Mouse (Mus musculus): ENCODE measurements around the gene Nectin2. TPM values are rescaled to one million over a fixed set of nuclear protein-coding genes. Genes with fewer than 3 reads are reported as not detected.

The Nectin2 gene
- polyA plus RNA-seq, 1 experiment from 2014 or later, result 46.7 TPM

DNA sequence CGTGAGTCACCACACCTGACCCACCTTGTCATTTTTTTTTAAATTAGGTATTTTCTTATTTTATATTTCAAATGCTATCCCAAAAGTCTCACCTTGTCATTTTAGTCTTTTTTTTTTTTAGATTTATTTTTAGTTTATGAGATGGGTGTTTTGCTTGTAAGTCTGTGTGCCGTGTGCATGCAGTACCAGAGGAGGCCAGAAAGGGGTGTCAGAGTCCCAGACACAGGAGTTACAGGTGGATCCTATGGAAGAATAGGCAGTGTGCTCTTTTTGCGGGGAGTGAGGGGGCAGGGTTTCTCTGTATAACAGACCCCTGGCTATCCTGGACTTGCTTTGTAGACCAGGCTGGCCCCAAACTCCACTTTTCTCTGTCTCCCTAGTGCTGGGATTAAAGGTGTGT, 11.5 kb downstream of the Nectin2 start:
- WGBS, result 89% methylated on average over 3 of the region's 3 CpGs
- Histone ChIP-seq H3K4me2 (replicated peaks) (no peak overlapping the region), H3K36me3 (replicated peaks; ENCODE audit: control insufficient read depth, insufficient read depth) (peaks cover 48% of the 10 kb centered on the region), H3K9me3 (ENCODE audit: control insufficient read depth, low read length) (no peaks in the 10 kb centered on the region), H3K27ac (no peak overlapping the region), H3K9ac (no peak overlapping the region), H3K4me1 (replicated peaks; ENCODE audit: control insufficient read depth, insufficient read depth, low read length) (no peaks in the 10 kb centered on the region), H3K27me3 (ENCODE audit: control insufficient read depth, insufficient read depth, low read length) (no peaks in the 10 kb centered on the region), H3K4me3 (replicated peaks; ENCODE audit: low read length) (no peak overlapping the region)
- ATAC-seq (ENCODE audit: low FRiP score) (no peak), DNase-seq (ENCODE audit: low spot score) (no peak)

DNA sequence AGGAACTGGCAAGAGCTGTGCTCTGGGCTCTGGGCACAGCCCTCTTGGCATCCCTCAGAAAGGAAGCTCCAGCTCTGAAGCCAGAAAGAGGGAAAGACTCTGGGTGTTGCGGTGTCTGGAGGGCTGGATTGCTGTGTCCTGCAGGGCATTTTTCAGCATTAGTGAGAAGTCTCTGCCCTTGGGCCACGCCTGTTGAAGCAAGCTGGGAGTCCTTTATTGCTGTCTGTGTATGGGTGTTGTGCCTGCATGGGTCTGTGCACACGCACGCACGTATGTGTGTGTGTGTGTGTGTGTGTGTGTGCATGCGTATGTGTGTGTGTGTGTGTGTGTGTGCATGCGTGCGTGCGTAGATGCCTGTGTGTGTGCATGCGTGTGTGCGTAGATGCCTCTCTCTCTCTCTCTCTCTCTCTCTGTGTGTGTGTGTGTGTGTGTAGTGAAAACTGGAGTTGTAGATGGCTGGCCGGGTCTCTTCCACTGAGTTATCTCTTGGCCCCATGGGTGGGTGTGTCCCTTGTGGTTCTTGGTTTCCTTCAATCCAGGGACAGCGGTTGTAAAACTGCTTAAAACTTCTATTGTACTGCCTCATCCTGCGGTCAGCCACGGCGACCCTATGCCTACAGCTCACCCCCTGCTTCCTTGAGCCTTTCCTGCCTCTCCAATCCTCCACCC, 13.8 kb downstream of the Nectin2 start:
- Histone ChIP-seq H3K4me3 (replicated peaks; ENCODE audit: low read length) (no peak overlapping the region), H3K27me3 (ENCODE audit: control insufficient read depth, insufficient read depth, low read length) (no peaks in the 10 kb centered on the region), H3K9me3 (ENCODE audit: control insufficient read depth, low read length) (no peaks in the 10 kb centered on the region), H3K36me3 (replicated peaks; ENCODE audit: control insufficient read depth, insufficient read depth) (peaks cover 59% of the 10 kb centered on the region), H3K27ac (no peak overlapping the region), H3K4me2 (replicated peaks) (no peak overlapping the region), H3K9ac (no peak overlapping the region), H3K4me1 (replicated peaks; ENCODE audit: control insufficient read depth, insufficient read depth, low read length) (no peaks in the 10 kb centered on the region)
- no peak for DNase-seq (ENCODE audit: low spot score)
- 94% methylated on average over 16 of the region's 16 CpGs for WGBS
- ATAC-seq (ENCODE audit: low FRiP score), result no peak

DNA sequence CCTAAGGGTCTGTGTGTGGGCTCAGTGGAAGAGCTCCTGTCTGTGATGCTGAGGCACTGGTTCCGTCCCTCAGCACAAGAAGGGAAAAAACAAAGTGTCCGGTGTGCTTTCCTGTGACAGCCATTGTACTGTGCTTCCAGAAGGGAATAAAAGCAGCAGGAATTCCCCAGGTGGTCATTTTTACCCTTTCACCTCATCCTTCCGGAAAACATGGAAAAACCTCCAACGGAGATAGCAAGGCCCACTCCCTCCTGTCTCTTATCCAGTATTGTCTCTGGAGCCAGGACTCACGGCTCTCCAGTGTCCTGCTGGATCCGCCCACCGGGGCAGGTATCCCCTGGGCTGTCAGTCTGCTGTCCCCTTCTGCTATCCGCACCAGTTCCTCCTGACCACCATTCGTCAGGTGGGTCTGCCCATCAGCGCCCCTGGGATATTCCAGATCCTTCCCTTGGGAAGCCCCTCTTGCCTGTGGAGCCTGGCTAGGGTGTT, 16.1 kb downstream of the Nectin2 start:
- H3K27me3 ChIP-seq (ENCODE audit: control insufficient read depth, insufficient read depth, low read length), result no peaks in the 10 kb centered on the region
- DNase-seq (ENCODE audit: low spot score), result no peak
- WGBS, result 84% methylated on average over 10 of the region's 10 CpGs
- no peak overlapping the region for H3K9ac ChIP-seq
- no peak overlapping the region for H3K4me3 ChIP-seq (replicated peaks; ENCODE audit: low read length)
- H3K4me2 ChIP-seq (replicated peaks), result no peak overlapping the region
- ATAC-seq (ENCODE audit: low FRiP score), result no peak
- H3K9me3 ChIP-seq (ENCODE audit: control insufficient read depth, low read length), result no peaks in the 10 kb centered on the region
- no peak overlapping the region for H3K27ac ChIP-seq
- H3K36me3 ChIP-seq (replicated peaks; ENCODE audit: control insufficient read depth, insufficient read depth), result peaks cover 82% of the 10 kb centered on the region
- H3K4me1 ChIP-seq (replicated peaks; ENCODE audit: control insufficient read depth, insufficient read depth, low read length), result no peaks in the 10 kb centered on the region

DNA sequence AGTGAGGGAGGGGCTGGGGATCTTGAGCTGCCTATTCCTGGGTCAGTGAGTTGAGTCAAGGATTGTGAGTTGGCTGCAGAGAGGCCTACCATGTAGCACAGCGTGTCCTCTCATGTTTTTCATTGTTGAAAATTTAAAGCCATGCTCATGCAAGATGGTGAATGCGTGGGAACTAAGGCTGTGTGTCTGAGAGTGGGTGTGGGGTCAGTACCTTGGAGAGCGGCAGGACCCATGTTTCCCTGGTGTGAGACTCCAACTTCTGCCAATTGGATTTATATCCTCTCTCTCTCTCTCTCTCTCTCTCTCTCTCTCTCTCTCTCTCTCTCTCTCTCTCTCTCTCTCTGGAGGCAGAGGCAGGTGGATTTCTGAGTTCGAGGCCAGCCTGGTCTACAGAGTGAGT, 23.7 kb downstream of the Nectin2 start:
- H3K36me3 ChIP-seq (replicated peaks; ENCODE audit: control insufficient read depth, insufficient read depth), result peaks cover 83% of the 10 kb centered on the region
- no peak overlapping the region for H3K9ac ChIP-seq
- H3K4me3 ChIP-seq (replicated peaks; ENCODE audit: low read length), result no peak overlapping the region
- no peaks in the 10 kb centered on the region for H3K4me1 ChIP-seq (replicated peaks; ENCODE audit: control insufficient read depth, insufficient read depth, low read length)
- 92% methylated on average over 4 of the region's 4 CpGs for WGBS
- no peaks in the 10 kb centered on the region for H3K27me3 ChIP-seq (ENCODE audit: control insufficient read depth, insufficient read depth, low read length)
- H3K9me3 ChIP-seq (ENCODE audit: control insufficient read depth, low read length), result no peaks in the 10 kb centered on the region
- DNase-seq (ENCODE audit: low spot score), result no peak
- no peak overlapping the region for H3K27ac ChIP-seq
- no peak for ATAC-seq (ENCODE audit: low FRiP score)
- H3K4me2 ChIP-seq (replicated peaks), result no peak overlapping the region

DNA sequence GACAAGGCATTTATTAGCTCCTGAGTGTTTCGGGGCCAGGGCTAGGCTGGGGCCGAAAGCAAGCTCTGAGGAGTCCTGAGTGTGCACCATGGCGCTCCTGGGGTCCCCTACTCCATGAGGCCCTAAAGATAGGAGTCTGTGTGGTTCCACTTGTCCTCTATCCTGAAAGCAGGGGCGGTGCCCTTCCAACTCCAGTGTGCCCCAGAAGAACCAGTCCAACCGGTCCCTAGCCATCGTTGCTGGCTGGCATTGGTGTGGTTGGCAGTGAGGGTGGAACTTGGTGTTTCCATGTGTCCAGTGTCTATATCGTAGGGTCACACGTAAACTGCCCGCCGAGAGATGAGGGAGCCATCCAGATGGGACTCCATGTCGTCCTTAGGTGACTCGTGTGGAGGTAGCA, 26.1 kb downstream of the Nectin2 start:
- Histone ChIP-seq H3K36me3 (replicated peaks; ENCODE audit: control insufficient read depth, insufficient read depth) (peaks cover 60% of the 10 kb centered on the region), H3K4me1 (replicated peaks; ENCODE audit: control insufficient read depth, insufficient read depth, low read length) (no peaks in the 10 kb centered on the region), H3K4me2 (replicated peaks) (no peak overlapping the region), H3K9me3 (ENCODE audit: control insufficient read depth, low read length) (peaks cover 9% of the 10 kb centered on the region; the same call in 1 of the 2 replicates), H3K4me3 (replicated peaks; ENCODE audit: low read length) (no peak overlapping the region), H3K27ac (no peak overlapping the region), H3K27me3 (ENCODE audit: control insufficient read depth, insufficient read depth, low read length) (no peaks in the 10 kb centered on the region), H3K9ac (no peak overlapping the region)
- no peak for ATAC-seq (ENCODE audit: low FRiP score)
- 93% methylated on average over 12 of the region's 12 CpGs for WGBS
- DNase-seq (ENCODE audit: low spot score), result no peak

GRCm38 (mm10) chr7:19722754-19723195, 27.5 kb downstream of the Nectin2 start:
- ATAC-seq (ENCODE audit: low FRiP score), result no peak
- Histone ChIP-seq H3K27ac (no peak overlapping the region), H3K9me3 (ENCODE audit: control insufficient read depth, low read length) (peaks cover 9% of the 10 kb centered on the region; the same call in 1 of the 2 replicates), H3K9ac (no peak overlapping the region), H3K27me3 (ENCODE audit: control insufficient read depth, insufficient read depth, low read length) (no peaks in the 10 kb centered on the region), H3K4me3 (replicated peaks; ENCODE audit: low read length) (no peak overlapping the region), H3K4me2 (replicated peaks) (no peak overlapping the region), H3K4me1 (replicated peaks; ENCODE audit: control insufficient read depth, insufficient read depth, low read length) (no peaks in the 10 kb centered on the region), H3K36me3 (replicated peaks; ENCODE audit: control insufficient read depth, insufficient read depth) (peaks cover 46% of the 10 kb centered on the region)
- 91% methylated on average over 6 of the region's 6 CpGs for WGBS
- no peak for DNase-seq (ENCODE audit: low spot score)

- H3K4me3 ChIP-seq (replicated peaks; ENCODE audit: low read length), result no peak overlapping the region
- ATAC-seq (ENCODE audit: low FRiP score) (no peak), DNase-seq (ENCODE audit: low spot score) (no peak)
- H3K27me3 ChIP-seq (ENCODE audit: control insufficient read depth, insufficient read depth, low read length), result no peaks in the 10 kb centered on the region
- peaks cover 9% of the 10 kb centered on the region; the same call in 1 of the 2 replicates for H3K9me3 ChIP-seq (ENCODE audit: control insufficient read depth, low read length)
- peaks cover 12% of the 10 kb centered on the region for H3K36me3 ChIP-seq (replicated peaks; ENCODE audit: control insufficient read depth, insufficient read depth)
- no peak overlapping the region for H3K9ac ChIP-seq
- H3K27ac ChIP-seq, result no peak overlapping the region
- 94% methylated on average over 4 of the region's 4 CpGs for WGBS
- H3K4me2 ChIP-seq (replicated peaks), result no peak overlapping the region
- H3K4me1 ChIP-seq (replicated peaks; ENCODE audit: control insufficient read depth, insufficient read depth, low read length), result peaks cover 12% of the 10 kb centered on the region
Observed at GRCm38 (mm10) chr7:19719200-19719599, 31.1 kb downstream of the Nectin2 start.

GRCm38 (mm10) chr7:19718297-19718952, 31.9 kb downstream of the Nectin2 start:
- WGBS, result 94% methylated on average over 5 of the region's 5 CpGs
- H3K4me2 ChIP-seq (replicated peaks), result no peak overlapping the region

DNA sequence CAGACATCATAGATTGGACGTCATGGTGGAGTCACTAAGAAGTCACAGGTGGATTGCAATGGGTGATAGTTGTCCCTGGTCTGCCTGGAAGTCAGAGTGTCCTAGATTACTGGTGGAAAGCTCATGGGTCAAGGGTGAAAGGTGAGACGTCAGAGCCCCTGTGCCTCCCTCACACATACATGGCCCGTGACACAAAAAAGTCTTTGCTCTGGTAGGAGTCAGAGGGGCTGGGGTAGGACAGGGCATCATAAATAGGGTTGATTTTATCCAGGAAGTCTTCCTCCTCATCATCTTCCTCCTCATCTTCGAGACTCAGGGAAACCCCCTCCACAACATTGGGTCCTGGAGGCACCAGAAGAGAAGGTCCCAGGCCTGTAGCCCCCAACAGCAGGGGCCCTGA, 32.9 kb downstream of the Nectin2 start:
- no peak overlapping the region for H3K9ac ChIP-seq

More at GRCm38 (mm10) chr7:19718297-19718952, 31.9 kb downstream of the Nectin2 start:
- peaks cover 19% of the 10 kb centered on the region for H3K4me1 ChIP-seq (replicated peaks; ENCODE audit: control insufficient read depth, insufficient read depth, low read length)
- no peak overlapping the region for H3K9ac ChIP-seq
- DNase-seq (ENCODE audit: low spot score), result no peak
- H3K36me3 ChIP-seq (replicated peaks; ENCODE audit: control insufficient read depth, insufficient read depth), result peaks cover 5% of the 10 kb centered on the region
- no peaks in the 10 kb centered on the region for H3K27me3 ChIP-seq (ENCODE audit: control insufficient read depth, insufficient read depth, low read length)
- ATAC-seq (ENCODE audit: low FRiP score), result no peak
- H3K4me3 ChIP-seq (replicated peaks; ENCODE audit: low read length), result no peak overlapping the region
- H3K9me3 ChIP-seq (ENCODE audit: control insufficient read depth, low read length), result peaks cover 9% of the 10 kb centered on the region; the same call in 1 of the 2 replicates
- no peak overlapping the region for H3K27ac ChIP-seq

More for the DNA sequence above, 32.9 kb downstream of the Nectin2 start:
- DNase-seq (ENCODE audit: low spot score), result no peak
- ATAC-seq (ENCODE audit: low FRiP score), result no peak
- peaks cover 9% of the 10 kb centered on the region; the same call in 1 of the 2 replicates for H3K9me3 ChIP-seq (ENCODE audit: control insufficient read depth, low read length)
- no peaks in the 10 kb centered on the region for H3K27me3 ChIP-seq (ENCODE audit: control insufficient read depth, insufficient read depth, low read length)
- H3K27ac ChIP-seq, result no peak overlapping the region
- no peak overlapping the region for H3K4me3 ChIP-seq (replicated peaks; ENCODE audit: low read length)
- H3K36me3 ChIP-seq (replicated peaks; ENCODE audit: control insufficient read depth, insufficient read depth), result peaks cover 6% of the 10 kb centered on the region; the same call in 1 of the 2 replicates
- H3K4me1 ChIP-seq (replicated peaks; ENCODE audit: control insufficient read depth, insufficient read depth, low read length), result peaks cover 21% of the 10 kb centered on the region
- no peak overlapping the region for H3K4me2 ChIP-seq (replicated peaks)
- 93% methylated on average over 4 of the region's 4 CpGs for WGBS
